Mouse (Mus musculus) right cerebral cortex, postnatal 14 days (tissue): Measurements from ENCODE around the gene Slc5a10.
A peak's percentile ranks its signal among the peaks of the same experiment; 100 is the strongest.

Experiments used
- DNase-seq: peaks from one replicate; pipeline ENCODE4 v3.0.0; 2022

The Slc5a10 gene

DNA sequence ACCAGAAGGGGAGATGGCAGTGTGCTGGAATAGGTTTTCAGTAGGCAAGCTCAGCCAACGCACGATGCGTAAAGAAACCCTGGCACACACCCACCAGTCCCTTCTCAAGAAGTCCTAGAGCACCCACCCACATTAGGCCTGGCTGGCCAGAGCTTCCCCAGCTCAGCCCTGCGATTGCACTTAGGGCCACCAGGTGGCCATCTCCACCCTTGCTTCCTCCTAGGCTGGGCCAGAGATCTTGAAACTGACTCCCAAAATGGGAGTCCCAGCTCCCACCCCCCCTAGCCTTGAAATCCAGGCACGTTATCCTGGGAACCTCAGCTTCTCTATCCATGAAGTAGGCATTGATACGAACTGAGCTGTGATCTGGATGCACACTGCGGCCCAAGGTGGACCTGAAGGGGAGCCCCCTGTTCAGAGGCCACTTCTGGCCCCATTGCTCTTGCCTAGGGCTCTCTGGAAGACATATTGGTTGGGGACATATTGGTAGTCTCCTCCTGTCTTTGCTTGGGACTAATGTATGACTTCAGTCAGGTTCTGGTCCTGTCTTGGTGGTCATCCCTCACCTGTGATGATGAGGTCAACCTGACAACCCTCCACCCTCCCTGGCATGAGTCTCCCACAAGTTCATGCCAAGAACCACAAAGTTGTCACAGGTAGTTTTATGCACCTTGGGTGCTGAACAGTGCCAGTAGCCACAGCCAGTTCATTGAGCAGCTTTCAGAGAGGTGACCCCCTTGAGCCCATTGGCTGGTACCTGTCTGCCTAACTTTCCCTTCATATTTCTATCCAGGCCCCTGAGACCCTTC is 54.4 kb downstream of the Slc5a10 start:
- peak; percentile 49 for DNase-seq

GRCm38 (mm10) chr11:61665401-61665800 is 55.2 kb downstream of the Slc5a10 start:
- no peak for DNase-seq

GRCm38 (mm10) chr11:61662189-61662588 is 58.4 kb downstream of the Slc5a10 start:
- DNase-seq, result no peak

GRCm38 (mm10) chr11:61660806-61661392 is 59.7 kb downstream of the Slc5a10 start:
- no peak for DNase-seq

DNA sequence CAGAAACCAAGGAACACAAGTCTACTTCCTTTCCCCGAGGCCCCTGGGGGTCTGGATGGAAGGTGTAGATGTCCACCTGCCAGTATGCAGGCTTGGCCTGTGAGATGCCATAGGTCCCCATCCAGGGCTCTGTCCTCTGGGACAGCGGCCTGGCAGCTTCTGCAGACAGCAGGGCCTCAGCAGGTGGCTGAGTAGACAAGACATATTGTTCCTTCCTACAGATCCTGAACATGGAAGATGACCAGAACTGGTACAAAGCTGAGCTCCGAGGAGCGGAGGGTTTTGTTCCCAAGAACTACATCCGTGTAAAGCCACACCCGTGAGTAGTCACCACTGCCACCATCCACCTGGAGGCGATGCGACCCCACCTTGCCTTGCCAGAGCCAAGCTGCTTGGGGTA is 60.6 kb downstream of the Slc5a10 start:
- DNase-seq, result no peak

GRCm38 (mm10) chr11:61659011-61659858 is 61.4 kb downstream of the Slc5a10 start:
- DNase-seq, result no peak

GRCm38 (mm10) chr11:61658360-61658922 is 62.2 kb downstream of the Slc5a10 start:
- no peak for DNase-seq

DNA sequence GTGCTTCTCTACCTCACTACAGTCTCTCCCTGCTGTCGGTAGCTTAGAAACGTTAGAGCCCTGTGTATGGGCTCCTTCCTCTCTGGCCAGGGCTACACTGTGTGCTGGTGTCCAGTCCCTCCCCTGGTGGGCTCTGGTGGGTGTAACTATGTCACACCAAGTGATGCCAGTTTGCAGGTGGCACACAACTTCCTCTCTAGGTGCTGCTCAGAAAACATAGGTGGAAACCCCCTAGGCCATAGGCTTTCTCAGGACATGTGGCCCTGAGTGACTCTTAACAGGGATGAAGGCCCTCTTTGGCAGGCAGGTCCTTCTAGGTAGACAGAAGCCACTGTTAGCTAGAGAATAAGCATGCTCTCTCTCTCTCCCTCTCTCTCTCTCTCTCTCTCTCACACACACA is 63.2 kb downstream of the Slc5a10 start:
- DNase-seq, result no peak

DNA sequence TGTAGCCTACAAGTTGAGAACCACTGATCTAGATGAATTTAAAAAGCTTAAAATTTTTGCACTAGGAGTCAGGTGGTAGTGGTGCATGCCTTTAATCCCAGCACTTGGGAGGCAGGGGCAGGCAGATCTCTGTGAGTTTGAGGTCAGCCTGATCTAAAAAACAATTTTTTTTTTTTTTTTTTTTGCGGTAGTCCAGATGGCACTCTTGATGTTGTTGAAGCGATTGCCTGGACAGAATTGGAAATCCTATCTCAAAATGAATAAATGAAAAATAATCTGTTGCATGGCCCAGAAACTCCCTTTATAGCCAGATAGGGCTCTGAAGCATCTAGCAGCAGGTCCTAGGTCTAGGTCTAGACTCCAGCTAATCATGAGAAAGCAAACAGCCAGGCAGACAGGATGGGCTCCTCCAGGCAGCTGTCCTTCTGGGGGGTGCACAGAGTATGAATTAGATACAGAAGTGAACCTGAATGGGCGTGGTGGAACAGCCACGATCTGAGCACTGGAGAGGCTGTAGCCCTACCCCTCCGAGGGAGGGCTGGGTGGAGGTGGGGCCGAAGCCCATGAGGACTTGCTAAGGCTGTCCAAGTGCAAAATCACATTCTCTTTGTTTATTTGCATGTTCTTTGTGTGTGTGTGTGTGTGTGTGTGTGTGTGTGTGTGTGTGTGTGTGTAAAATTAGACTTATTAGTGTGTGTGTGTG is 64.3 kb downstream of the Slc5a10 start:
- DNase-seq, result no peak

DNA sequence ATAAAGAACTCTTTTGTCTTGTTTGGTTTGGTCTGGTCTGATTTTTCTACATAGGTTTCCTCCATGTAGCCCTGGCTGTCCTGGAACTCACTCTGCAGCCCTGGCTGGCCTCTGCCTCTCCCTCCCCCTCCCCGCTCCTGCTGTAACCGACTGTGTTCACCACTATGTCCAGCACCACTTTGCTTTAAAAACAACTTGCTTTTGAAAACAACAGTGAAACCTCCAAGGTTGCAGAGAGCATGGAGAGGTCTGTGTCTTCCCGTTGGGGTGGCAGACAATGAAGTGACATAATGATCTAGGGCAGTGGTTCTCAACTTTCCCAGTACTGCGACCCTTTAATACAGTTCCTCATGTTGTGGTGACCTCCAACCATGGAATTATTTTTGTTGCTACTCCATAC is 65.0 kb downstream of the Slc5a10 start:
- DNase-seq, result no peak

DNA sequence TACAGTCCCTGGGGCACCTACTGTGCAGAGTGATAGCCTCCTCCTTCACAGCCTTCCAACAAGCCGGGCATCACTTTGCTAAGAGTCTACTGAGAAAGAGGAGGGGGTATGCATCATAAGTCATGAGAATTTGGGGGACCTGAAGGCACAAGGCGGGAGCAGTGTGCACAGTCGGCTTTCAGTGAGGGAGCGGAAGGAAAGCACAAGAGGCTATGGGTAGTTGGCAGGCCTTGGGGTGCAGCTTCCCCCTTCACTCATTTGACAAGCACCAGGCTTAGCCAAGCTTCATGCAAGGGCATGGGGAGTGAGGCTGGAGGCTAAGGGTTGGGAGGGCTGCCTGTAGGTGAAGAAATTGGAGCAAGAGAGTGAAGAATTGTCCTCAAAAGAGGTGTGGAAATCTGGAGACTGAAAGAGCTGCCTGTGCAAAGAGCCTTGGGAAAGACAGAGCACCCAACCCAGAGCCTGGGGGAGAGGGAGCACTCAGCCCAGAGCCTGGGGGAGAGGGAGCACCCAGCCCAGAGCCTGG is 65.8 kb downstream of the Slc5a10 start:
- no peak for DNase-seq

- DNase-seq, result no peak
Observed at GRCm38 (mm10) chr11:61653568-61653967, 67.1 kb downstream of the Slc5a10 start.

DNA sequence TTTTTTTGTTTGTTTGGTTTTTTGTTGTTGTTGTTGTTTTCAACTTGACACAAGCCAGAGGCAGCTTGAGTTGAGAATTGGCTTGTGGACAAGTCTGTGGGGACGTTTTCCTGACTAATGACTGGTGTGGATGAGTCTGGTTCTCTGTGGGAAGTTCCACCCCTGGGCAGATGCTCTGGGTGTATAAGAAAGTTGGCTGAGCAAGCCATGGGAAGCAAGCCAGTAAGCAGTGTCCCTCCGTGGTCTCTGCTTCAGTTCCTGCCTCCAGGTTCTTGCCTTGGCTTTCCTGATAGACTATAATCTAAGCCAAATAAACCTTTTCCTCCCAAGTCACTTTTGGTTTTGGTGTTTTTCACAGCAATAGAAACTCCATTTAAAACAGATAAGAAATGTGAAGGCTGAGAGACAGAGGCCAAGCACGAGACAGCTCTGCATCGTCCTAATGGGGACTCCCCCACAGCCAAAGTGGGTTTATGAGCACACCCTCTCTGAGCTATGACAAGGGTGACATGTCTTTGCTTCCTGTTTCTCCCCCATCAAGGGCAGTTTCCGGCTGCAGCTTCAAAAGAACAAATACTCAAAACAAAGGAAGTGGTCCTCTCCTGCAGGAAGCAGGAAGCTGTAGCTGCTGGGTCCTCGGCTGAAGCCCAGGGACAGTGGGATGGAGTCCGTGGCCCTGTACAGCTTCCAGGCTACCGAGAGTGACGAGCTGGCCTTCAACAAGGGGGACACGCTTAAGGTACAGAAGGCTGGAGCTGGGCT is 67.8 kb downstream of the Slc5a10 start, which contains the start of gene Grap:
TSS of gene Grap (plus strand) at position 580 of the 762 bp plus-strand sequence.
- no peak for DNase-seq

- no peak for DNase-seq
Observed at GRCm38 (mm10) chr11:61652216-61652615, 68.4 kb downstream of the Slc5a10 start.

- no peak for DNase-seq
Observed at GRCm38 (mm10) chr11:61650470-61651265, 70.0 kb downstream of the Slc5a10 start.

- no peak for DNase-seq
Observed at GRCm38 (mm10) chr11:61649626-61650025, 71.0 kb downstream of the Slc5a10 start.

DNA sequence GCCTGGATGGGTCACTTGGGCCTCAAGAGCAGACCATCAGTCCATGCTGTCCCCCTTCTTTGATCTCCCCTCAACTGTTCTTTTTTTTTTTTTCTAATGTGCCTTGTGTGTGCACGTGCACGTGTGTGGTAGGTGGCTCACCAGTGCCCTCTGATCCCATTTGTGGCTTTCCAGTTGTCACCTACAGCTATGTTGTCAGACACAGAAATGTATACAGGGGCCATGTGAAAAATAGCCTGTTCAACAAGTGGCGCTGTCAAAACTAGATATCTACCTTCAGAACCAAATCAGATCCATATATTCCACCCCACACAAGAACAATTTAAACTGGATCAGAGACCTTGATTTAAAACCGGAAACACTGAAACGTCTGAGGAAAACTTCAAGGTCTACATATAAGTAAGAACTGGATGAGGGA is 71.5 kb downstream of the Slc5a10 start:
- no peak for DNase-seq

- DNase-seq, result peak; percentile 57
Observed at GRCm38 (mm10) chr11:61648749-61649115, 71.9 kb downstream of the Slc5a10 start.

GRCm38 (mm10) chr11:61647956-61648748 is 72.5 kb downstream of the Slc5a10 start:
- no peak for DNase-seq
